Mouse (Mus musculus): Measurements from ENCODE around the gene Lhfpl2. TPM values are rescaled to one million over a fixed set of nuclear protein-coding genes. Genes with fewer than 3 reads are reported as not detected.

Lhfpl2 gene
- total and polyA plus RNA-seq, 3 experiments, result not detected

GRCm38 (mm10) chr13:94184726-94185456 is 127.3 kb downstream of the Lhfpl2 start:
- dilution Hi-C loops (cut with MboI; ENCODE audit: extremely low pct_ligation_motif_present, extremely low pct_unique_long_range_greater_than_20kb, low sequenced_read_pairs), result no loop called here
- Histone ChIP-seq H3K27me3 (replicated peaks) (no peaks in the 10 kb centered on the region), H3K27ac (ENCODE audit: insufficient read depth, low read depth) (no peak overlapping the region), H3K36me3 (replicated peaks in 1 of 2; ENCODE audit: control insufficient read depth in 1 of 2, insufficient read depth in 1 of 2, low read length in 1 of 2) (no peaks in the 10 kb centered on the region), H3K4me3 (replicated peaks in 1 of 3; ENCODE audit: low read depth in 2 of 3, low read length in 2 of 3, poor library complexity in 1 of 3) (no peak overlapping the region), H3K9me3 (replicated peaks; ENCODE audit: low read length) (no peaks in the 10 kb centered on the region), H3K9ac (ENCODE audit: insufficient read depth, low read depth) (no peak overlapping the region), H3K79me2 (replicated peaks; ENCODE audit: control insufficient read depth, extremely low read depth, insufficient read depth, poor library complexity, severe bottlenecking) (no peaks in the 10 kb centered on the region), H3K4me1 (ENCODE audit: control insufficient read depth in 1 of 2, insufficient read depth in 2 of 2) (0 out of 4 replicates have a peak, but pooled peaks cover 0 to 5% of the 10 kb centered on the region in 2 experiments), H3K4me2 (ENCODE audit: insufficient read depth, low read depth, poor library complexity, severe bottlenecking) (no peak overlapping the region)
- in situ Hi-C loops (cut with MboI; ENCODE audit: low pct_ligation_motif_present, low pct_unique_long_range_greater_than_20kb, low sequenced_read_pairs), result no loop called here
- TF ChIP-seq ZC3H11A (IDR thresholded peaks at IDR 0.05; ENCODE audit: low read depth, low read length), result no peak
- TF ChIP-seq PAX5 (IDR thresholded peaks at IDR 0.05; ENCODE audit: low read length), result no peak
- TF ChIP-seq GABPA (IDR thresholded peaks at IDR 0.05; ENCODE audit: insufficient replicate concordance, low read depth, low read length), result no peak
- TF ChIP-seq EP300 (IDR thresholded peaks at IDR 0.05; ENCODE audit: low read length), result no peak
- TF ChIP-seq RAD21 (IDR thresholded peaks at IDR 0.05; ENCODE audit: low read depth, low read length), result no peak
- TF ChIP-seq ZNF384 (IDR thresholded peaks at IDR 0.05; ENCODE audit: low read depth, low read length), result no peak
- TF ChIP-seq E2F4 (IDR thresholded peaks at IDR 0.05; ENCODE audit: insufficient replicate concordance, low read depth, low read length), result no peak
- no peak for DNase-seq (ENCODE audit: extremely low read depth)

- no peaks in the 10 kb centered on the region for H3K9me3 ChIP-seq (replicated peaks; ENCODE audit: low read length)
- H3K4me2 ChIP-seq (ENCODE audit: insufficient read depth, low read depth, poor library complexity, severe bottlenecking), result no peak overlapping the region
- H3K36me3 ChIP-seq (replicated peaks in 1 of 2; ENCODE audit: control insufficient read depth in 1 of 2, insufficient read depth in 1 of 2, low read length in 1 of 2), result no peaks in the 10 kb centered on the region
- H3K27ac ChIP-seq (ENCODE audit: insufficient read depth, low read depth), result no peak overlapping the region
- no peak for TF ChIP-seq MAZ (IDR thresholded peaks at IDR 0.05; ENCODE audit: low read depth, low read length)
- TF ChIP-seq NRF1 (IDR thresholded peaks at IDR 0.05; ENCODE audit: low read depth, low read length), result no peak
- no peak for TF ChIP-seq JUN (IDR thresholded peaks at IDR 0.05; ENCODE audit: insufficient read depth, low read depth, low read length)
- no peak for TF ChIP-seq MAX (IDR thresholded peaks at IDR 0.05; ENCODE audit: low read length)
- TF ChIP-seq USF1 (IDR thresholded peaks at IDR 0.05; ENCODE audit: low read depth, low read length), result no peak
- no peak for TF ChIP-seq HCFC1 (IDR thresholded peaks at IDR 0.05; ENCODE audit: low read depth, low read length)
- no peak for TF ChIP-seq MAFK (IDR thresholded peaks at IDR 0.05; ENCODE audit: insufficient replicate concordance, low read length)
- no peak for TF ChIP-seq ELF1 (IDR thresholded peaks at IDR 0.05; ENCODE audit: low read depth, low read length)
- TF ChIP-seq CTCF (conservative IDR thresholded peaks at IDR 0.05 in 1 of 2, IDR thresholded peaks at IDR 0.05 in 1 of 2; ENCODE audit: low read depth in 2 of 2, low read length in 2 of 2), result no peak
- TF ChIP-seq UBTF (IDR thresholded peaks at IDR 0.05; ENCODE audit: low read depth, low read length), result no peak
- no peak for TF ChIP-seq CHD1 (IDR thresholded peaks at IDR 0.05; ENCODE audit: low read depth, low read length)
- TF ChIP-seq E2F4 (IDR thresholded peaks at IDR 0.05; ENCODE audit: insufficient replicate concordance, low read depth, low read length), result no peak
- TF ChIP-seq JUND (conservative IDR thresholded peaks at IDR 0.05; ENCODE audit: low read depth, low read length), result no peak
- H3K79me2 ChIP-seq (replicated peaks; ENCODE audit: control insufficient read depth, extremely low read depth, insufficient read depth, poor library complexity, severe bottlenecking), result no peaks in the 10 kb centered on the region
- dilution Hi-C loops (cut with MboI; ENCODE audit: extremely low pct_ligation_motif_present, extremely low pct_unique_long_range_greater_than_20kb, low sequenced_read_pairs), result no loop called here
- no peak for DNase-seq (ENCODE audit: extremely low read depth)
- in situ Hi-C loops (cut with MboI; ENCODE audit: low pct_ligation_motif_present, low pct_unique_long_range_greater_than_20kb, low sequenced_read_pairs), result no loop called here
- H3K27me3 ChIP-seq (replicated peaks), result no peaks in the 10 kb centered on the region
- H3K4me1 ChIP-seq (ENCODE audit: control insufficient read depth in 1 of 2, insufficient read depth in 2 of 2), result 0 out of 4 replicates have a peak, but pooled peaks cover 0 to 5% of the 10 kb centered on the region in 2 experiments
- H3K9ac ChIP-seq (ENCODE audit: insufficient read depth, low read depth), result no peak overlapping the region
- no peak overlapping the region for H3K4me3 ChIP-seq (replicated peaks in 1 of 3; ENCODE audit: low read depth in 2 of 3, low read length in 2 of 3, poor library complexity in 1 of 3)
Measured at GRCm38 (mm10) chr13:94185631-94186030, 128.0 kb downstream of the Lhfpl2 start.
